Mouse (Mus musculus) forebrain, embryonic 11.5 days (tissue): ENCODE results near the gene Pgpep1. TPM values are rescaled to one million over a fixed set of nuclear protein-coding genes. Genes with fewer than 3 reads are reported as not detected.

Experiments
- ATAC-seq: fragments of 200-750 bp; cut with Nextera tagmentation; replicated peaks from 2 replicates; pipeline ENCODE4 v1.8.0; 2017; ENCODE audit warnings: moderate TSS enrichment; ENCODE audit not compliant: low FRiP score
- DNase-seq: peaks from one replicate; pipeline ENCODE4 v3.0.0-alpha.2; 2017; ENCODE audit warnings: low spot score
- H3K27ac ChIP-seq: fragments of 300-500 bp; sonication (generic); 2 replicates; pipeline ENCODE4 v1.5.1; 2014; ENCODE audit warnings: low read depth, low read length
- H3K27me3 ChIP-seq: fragments of 300-500 bp; sonication (generic); 2 replicates; pipeline ENCODE4 v1.6.1; 2014; ENCODE audit warnings: mild to moderate bottlenecking, low read length, mixed read lengths; ENCODE audit not compliant: control insufficient read depth, insufficient read depth
- H3K36me3 ChIP-seq: fragments of 300-500 bp; sonication (generic); 2 replicates; pipeline ENCODE4 v1.6.1; 2014; ENCODE audit warnings: mild to moderate bottlenecking, low read length, moderate library complexity, mixed read lengths; ENCODE audit not compliant: control insufficient read depth, insufficient read depth
- H3K4me1 ChIP-seq: fragments of 300-500 bp; sonication (generic); replicated peaks from 2 replicates; pipeline ENCODE4 v1.6.1; 2014; ENCODE audit warnings: low read length, mixed read lengths; ENCODE audit not compliant: control insufficient read depth, insufficient read depth
- H3K4me2 ChIP-seq: fragments of 300-500 bp; sonication (generic); 2 replicates; pipeline ENCODE4 v1.6.1; 2014; ENCODE audit warnings: low read depth, mild to moderate bottlenecking, low read length, moderate library complexity, mixed read lengths; ENCODE audit not compliant: severe bottlenecking
- H3K4me3 ChIP-seq: fragments of 300-500 bp; sonication (generic); 2 replicates; pipeline ENCODE4 v1.5.1; 2014; ENCODE audit warnings: low read depth, low read length
- H3K9ac ChIP-seq: fragments of 300-500 bp; sonication (generic); 2 replicates; pipeline ENCODE4 v1.6.1; 2014; ENCODE audit warnings: low read length
- H3K9me3 ChIP-seq: fragments of 300-500 bp; sonication (generic); 2 replicates; pipeline ENCODE4 v1.6.1; 2016; ENCODE audit warnings: low read length, mixed read lengths; ENCODE audit not compliant: control insufficient read depth
- WGBS: fragments of 180-500 bp; shearing (Covaris S2); extraction: QIAGEN DNeasy Blood & Tissue Kit; methylation state at CpG from one replicate; pipeline ENCODE4 v1.1.7; 2014; 5-methylcytosine and 5-hydroxymethylcytosine counted together
- polyA plus RNA-seq: library from polyadenylated mRNA; unstranded; fragments of >200 nt; fragmentation: Nextera tagmentation; extraction: Ambion mirVana; gene quantifications from 2 replicates; pipeline ENCODE4 v1.2.1, GENCODE M21; 2014

Pgpep1 gene
- polyA plus RNA-seq, 1 experiment from 2014 or later, result 70.9 TPM

DNA sequence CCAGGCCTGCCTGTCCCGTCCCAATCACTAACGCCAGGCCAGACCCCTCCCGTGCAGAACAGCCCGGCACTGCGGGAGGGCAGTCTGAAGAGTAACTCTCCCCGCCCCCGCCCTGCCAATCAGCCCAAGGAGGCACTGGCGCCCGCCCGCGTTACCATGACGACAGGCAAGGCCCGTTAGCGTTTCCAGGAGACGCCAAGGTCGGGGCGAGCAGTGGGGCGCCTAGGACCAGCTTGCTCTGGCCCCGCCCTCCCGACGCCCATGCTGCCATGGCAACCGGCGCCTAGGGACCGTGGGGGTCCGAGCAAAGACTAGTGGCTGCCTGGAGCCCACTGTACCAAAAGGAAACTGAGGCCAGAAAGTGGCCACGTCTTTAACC, 58.9 kb downstream of the Pgpep1 start:
- Histone ChIP-seq H3K36me3 (no peaks in the 10 kb centered on the region), H3K9me3 (no peaks in the 10 kb centered on the region; the same call in 1 of the 2 replicates)
- WGBS, result under 1% methylated on average over 26 of the region's 26 CpGs

DNA sequence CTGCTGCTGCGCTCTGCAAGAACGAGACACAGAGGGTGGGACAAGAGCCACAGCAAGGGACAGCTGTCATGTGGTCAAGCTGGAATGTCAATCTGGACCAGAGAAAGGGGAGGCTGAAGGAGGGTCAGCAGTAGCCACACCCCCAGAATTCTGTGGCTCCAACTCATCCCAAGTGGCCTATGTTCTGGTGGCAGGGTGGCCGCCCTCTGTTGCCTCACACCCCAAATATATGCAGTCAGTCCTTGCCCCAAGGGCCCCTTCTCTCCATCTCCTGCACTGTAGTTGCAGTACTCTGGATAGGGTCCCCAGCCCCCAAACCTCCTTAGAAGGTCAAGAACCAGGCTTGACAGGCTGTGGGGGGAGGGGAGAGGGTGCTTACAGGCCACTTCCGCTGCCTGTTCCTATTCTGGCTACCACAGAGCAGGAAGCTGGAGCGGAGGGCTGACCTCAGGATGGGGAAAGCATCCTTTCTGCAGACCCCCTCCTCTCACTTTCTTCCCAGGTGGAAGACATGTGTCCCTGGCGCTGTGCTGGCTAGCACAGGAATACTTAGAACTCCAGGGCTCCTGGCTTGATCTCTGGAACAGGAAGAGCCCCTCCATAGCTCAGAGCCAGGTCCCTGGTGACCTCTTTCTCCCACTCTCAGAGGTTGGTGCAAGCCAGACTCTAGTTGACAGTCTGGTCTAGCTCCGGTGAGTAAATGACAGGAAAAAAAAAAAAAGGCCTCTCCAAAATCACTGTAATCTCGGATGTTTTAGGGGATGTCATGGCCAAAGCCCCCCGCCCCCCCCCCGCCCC, 59.5 kb downstream of the Pgpep1 start:
- peak; percentile 22; the same call in 1 of the 2 replicates for ATAC-seq
- Histone ChIP-seq H3K4me2 (peak overlapping the region; percentile 51), H3K4me3 (peak overlapping the region; percentile 18; the same call in 1 of the 2 replicates), H3K9ac (peak overlapping the region; percentile 32), H3K36me3 (no peaks in the 10 kb centered on the region; the same call in 1 of the 2 replicates), H3K27me3 (no peaks in the 10 kb centered on the region; the same call in 1 of the 2 replicates), H3K9me3 (no peaks in the 10 kb centered on the region; the same call in 1 of the 2 replicates), H3K27ac (peak overlapping the region; percentile 91), H3K4me1 (peaks cover 33% of the 10 kb centered on the region)
- DNase-seq, result no peak
- 14% methylated on average over 10 of the region's 10 CpGs for WGBS

More for the DNA sequence above, 58.9 kb downstream of the Pgpep1 start:
- H3K4me1 ChIP-seq, result peaks cover 36% of the 10 kb centered on the region
- ATAC-seq (peak; percentile 77), DNase-seq (peak; percentile 97)
- peak overlapping the region; percentile 18; the same call in 1 of the 2 replicates for H3K4me3 ChIP-seq
- no peaks in the 10 kb centered on the region for H3K27me3 ChIP-seq
- H3K4me2 ChIP-seq, result peak overlapping the region; percentile 51
- H3K9ac ChIP-seq, result peak overlapping the region; percentile 32
- peak overlapping the region; percentile 91 for H3K27ac ChIP-seq

- no peaks in the 10 kb centered on the region; the same call in 1 of the 2 replicates for H3K27me3 ChIP-seq
- no peak for ATAC-seq
- H3K9me3 ChIP-seq, result no peaks in the 10 kb centered on the region; the same call in 1 of the 2 replicates
- no peak overlapping the region for H3K4me2 ChIP-seq
- H3K4me1 ChIP-seq, result peaks cover 41% of the 10 kb centered on the region
- H3K27ac ChIP-seq, result no peak overlapping the region; the same call in 1 of the 2 replicates
- H3K4me3 ChIP-seq, result no peak overlapping the region
- no peaks in the 10 kb centered on the region; the same call in 1 of the 2 replicates for H3K36me3 ChIP-seq
- WGBS, result 86% methylated on average over 12 of the region's 12 CpGs
- H3K9ac ChIP-seq, result no peak overlapping the region
- DNase-seq, result no peak
These were observed 60.5 kb downstream of the Pgpep1 start for GRCm38 (mm10) chr8:70599507-70600290.

DNA sequence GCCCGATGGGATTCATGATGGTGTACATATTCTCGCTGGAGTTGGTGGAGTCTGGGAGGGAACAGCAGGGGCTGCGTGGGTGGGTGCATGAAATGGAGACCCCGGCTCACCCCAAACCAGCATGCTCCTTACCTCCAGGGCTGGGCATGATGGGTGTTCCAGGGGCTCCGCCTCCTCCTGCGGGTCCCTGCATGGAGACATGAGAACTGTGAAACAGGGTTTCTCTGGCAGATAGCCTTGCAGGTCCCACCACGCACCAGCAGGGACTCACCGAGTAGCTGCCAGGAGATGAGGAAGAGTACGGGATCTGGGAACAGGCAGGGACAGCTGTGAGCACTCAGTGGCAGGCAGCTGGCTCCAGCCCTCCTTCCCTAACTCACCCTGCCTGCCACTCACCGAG, 61.5 kb downstream of the Pgpep1 start:
- Histone ChIP-seq H3K36me3 (no peaks in the 10 kb centered on the region; the same call in 1 of the 2 replicates), H3K9me3 (no peaks in the 10 kb centered on the region; the same call in 1 of the 2 replicates), H3K4me3 (peak overlapping the region; percentile 46), H3K27ac (no peak overlapping the region), H3K4me1 (peaks cover 43% of the 10 kb centered on the region), H3K27me3 (no peaks in the 10 kb centered on the region; the same call in 1 of the 2 replicates), H3K4me2 (peak overlapping the region; percentile 91), H3K9ac (peak overlapping the region; percentile 74)
- no peak for ATAC-seq
- 13% methylated on average over 10 of the region's 10 CpGs for WGBS
- DNase-seq, result no peak

DNA sequence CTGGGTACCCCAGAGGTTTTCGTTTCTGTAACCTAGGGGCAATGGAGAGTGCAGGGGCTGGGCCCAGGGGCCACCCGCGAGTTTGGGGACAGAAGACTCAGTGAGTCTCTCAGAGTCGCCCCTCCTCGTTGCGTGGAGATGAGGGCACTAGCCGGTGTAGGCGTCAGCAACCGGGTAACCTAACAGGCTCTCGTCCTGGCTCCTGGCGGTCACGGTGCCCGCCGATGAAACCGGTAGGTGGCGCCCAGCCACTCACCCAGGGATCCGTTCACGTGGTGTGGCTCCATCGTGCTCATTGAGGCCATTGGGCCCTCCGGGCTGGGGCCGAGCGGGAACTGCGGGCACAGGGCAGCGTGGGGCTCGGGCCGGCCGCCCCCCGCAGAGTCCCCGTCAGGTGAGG, 61.9 kb downstream of the Pgpep1 start:
- Histone ChIP-seq H3K9ac (peak overlapping the region; percentile 74), H3K9me3 (no peaks in the 10 kb centered on the region; the same call in 1 of the 2 replicates), H3K27ac (peak overlapping the region; percentile 25; the same call in 1 of the 2 replicates), H3K27me3 (no peaks in the 10 kb centered on the region; the same call in 1 of the 2 replicates), H3K36me3 (no peaks in the 10 kb centered on the region; the same call in 1 of the 2 replicates), H3K4me3 (peak overlapping the region; percentile 46), H3K4me1 (peaks cover 47% of the 10 kb centered on the region), H3K4me2 (peak overlapping the region; percentile 91)
- WGBS, result under 1% methylated on average over 29 of the region's 29 CpGs
- DNase-seq (peak; percentile 94), ATAC-seq (peak; percentile 35)

- H3K9ac ChIP-seq, result peak overlapping the region; percentile 74
- H3K27me3 ChIP-seq, result no peaks in the 10 kb centered on the region; the same call in 1 of the 2 replicates
- DNase-seq (peak; percentile 71), ATAC-seq (no peak)
- peaks cover 47% of the 10 kb centered on the region for H3K4me1 ChIP-seq
- peak overlapping the region; percentile 91 for H3K4me2 ChIP-seq
- H3K36me3 ChIP-seq, result no peaks in the 10 kb centered on the region; the same call in 1 of the 2 replicates
- H3K4me3 ChIP-seq, result peak overlapping the region; percentile 46
- no peaks in the 10 kb centered on the region; the same call in 1 of the 2 replicates for H3K9me3 ChIP-seq
- peak overlapping the region; percentile 25; the same call in 1 of the 2 replicates for H3K27ac ChIP-seq
- 5% methylated on average over 67 of the region's 68 CpGs for WGBS
These were observed 62.5 kb downstream of the Pgpep1 start for GRCm38 (mm10) chr8:70597417-70598272.

- 83% methylated on average over 17 of the region's 17 CpGs for WGBS
- DNase-seq (peak; percentile 74), ATAC-seq (no peak)
- H3K4me2 ChIP-seq, result no peak overlapping the region
- H3K4me1 ChIP-seq, result peaks cover 47% of the 10 kb centered on the region
- H3K9me3 ChIP-seq, result no peaks in the 10 kb centered on the region; the same call in 1 of the 2 replicates
- H3K9ac ChIP-seq, result no peak overlapping the region
- no peak overlapping the region for H3K27ac ChIP-seq
- no peaks in the 10 kb centered on the region; the same call in 1 of the 2 replicates for H3K27me3 ChIP-seq
- no peaks in the 10 kb centered on the region; the same call in 1 of the 2 replicates for H3K36me3 ChIP-seq
- H3K4me3 ChIP-seq, result no peak overlapping the region
These were observed 63.3 kb downstream of the Pgpep1 start for GRCm38 (mm10) chr8:70596775-70597416.
